Mouse (Mus musculus): ENCODE measurements around the gene Fam20a.

DNA sequence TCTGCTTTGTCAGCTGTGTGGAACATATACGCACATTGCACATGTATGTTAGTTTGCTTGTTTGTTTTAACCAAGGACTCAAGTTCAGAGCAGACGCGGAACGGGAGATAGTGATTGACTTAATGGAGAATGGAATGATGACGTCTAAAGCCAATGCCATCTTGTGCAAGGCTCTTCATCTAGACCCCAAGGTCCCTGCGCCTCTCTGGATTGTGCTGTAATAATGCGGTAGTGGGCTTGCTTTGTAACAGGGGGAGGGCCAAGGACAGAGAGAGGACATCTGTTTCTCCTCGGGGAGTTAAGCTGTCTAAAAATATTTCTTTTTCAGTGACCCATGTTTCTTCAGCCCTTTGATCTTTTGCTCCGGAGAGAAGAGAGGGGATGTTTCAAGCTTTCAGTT is 87.2 kb downstream of the Fam20a start:
- no peak for TF ChIP-seq CTCF (IDR thresholded peaks at IDR 0.05; ENCODE audit: control insufficient read depth, insufficient read depth, low read length)
- no peak for TF ChIP-seq POLR2A (IDR thresholded peaks at IDR 0.05; ENCODE audit: borderline replicate concordance, control insufficient read depth, low read depth, low read length)
